Mouse (Mus musculus) lung, postnatal 0 days (tissue): Measurements from ENCODE around the gene Gm16181.
A peak's percentile ranks its signal among the peaks of the same experiment; 100 is the strongest.

Source experiments
- CTCF ChIP-seq: IDR thresholded peaks from 2 replicates; pipeline ENCODE4 v1.5.1; 2016; ENCODE audit warnings: antibody characterized with exemption, mild to moderate bottlenecking
- EP300 ChIP-seq: IDR thresholded peaks from 2 replicates; pipeline ENCODE4 v1.6.1; 2016; ENCODE audit warnings: antibody characterized with exemption, mild to moderate bottlenecking, control low read depth

DNA sequence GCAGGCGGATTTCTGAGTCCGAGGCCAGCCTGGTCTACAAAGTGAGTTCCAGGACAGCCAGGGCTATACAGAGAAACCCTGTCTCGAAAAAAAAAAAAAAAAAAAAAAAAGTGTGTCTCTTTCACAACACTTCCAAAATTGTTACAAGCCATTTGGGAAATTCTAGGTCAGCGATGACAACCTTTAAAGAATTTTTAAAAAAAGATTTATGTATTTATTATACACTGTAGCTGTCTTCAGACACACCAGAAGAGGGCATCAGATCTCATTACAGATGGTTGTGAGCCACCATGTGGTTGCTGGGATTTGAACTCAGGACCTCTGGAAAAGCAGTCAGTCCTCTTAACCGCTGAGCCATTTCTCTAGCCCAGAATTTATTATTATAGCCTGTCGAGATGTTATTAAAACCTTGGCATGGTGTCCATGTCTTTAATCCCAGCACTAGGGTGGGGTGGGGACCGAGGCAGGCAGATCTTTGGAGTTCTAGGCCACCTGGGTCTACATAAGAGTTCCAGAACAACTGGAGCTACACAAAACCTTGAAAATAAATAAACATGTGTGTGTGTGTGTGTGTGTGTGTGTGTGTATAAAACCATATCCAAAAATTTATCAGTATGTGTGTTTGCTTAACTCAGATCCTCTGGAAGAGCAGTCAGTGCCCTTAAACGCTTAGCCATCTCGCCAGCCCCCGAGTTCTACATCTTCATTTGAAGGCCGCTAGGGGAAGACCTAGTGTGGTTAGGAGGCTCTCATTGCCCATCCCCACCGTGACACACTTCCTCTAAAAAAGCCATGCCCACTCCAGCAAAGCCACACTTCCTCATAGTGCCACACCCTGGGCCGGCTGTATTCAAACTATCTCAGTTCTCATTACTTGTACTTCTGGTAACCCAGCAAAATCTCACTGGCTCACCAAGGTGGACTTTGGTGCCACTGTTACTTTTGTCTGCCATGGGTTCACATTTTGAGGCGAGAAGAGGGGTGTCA, 38.2 kb downstream of the Gm16181 start:
- peak; percentile 52 for TF ChIP-seq CTCF
- no peak; the same call in 1 of the 2 replicates for TF ChIP-seq EP300
